Comparison of ENCODE assay signal across 8 mouse cellular contexts in the genomic region with DNA sequence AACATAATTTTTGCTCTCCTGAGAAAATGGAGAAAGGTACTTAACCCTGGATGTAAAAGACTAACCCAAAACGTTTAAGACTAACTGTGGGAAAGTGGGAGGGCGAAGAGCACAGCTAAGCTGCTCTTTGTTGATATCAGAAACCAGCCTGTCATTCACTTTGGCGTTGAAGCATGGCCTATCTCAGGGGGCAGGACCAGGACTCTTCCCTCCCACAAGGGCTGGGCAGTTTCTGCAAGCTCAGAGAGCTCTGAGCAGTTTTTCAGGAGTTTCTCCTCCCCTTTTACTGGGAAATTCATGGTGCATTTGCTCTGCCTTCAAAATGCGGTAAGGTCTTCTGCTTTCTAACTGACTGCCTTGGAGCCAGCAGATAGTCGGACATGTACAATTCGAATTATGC.
DNase-seq lines count a peak whose midpoint lies in the region; ATAC-seq and TF ChIP-seq lines count a peak whose summit lies in the region.

No protein-coding gene starts in this region.

- DNase-seq in kidney, adult 2 months: peak; percentile 23
- no peak for DNase-seq in kidney, postnatal 14 days
- peak; percentile 71 for DNase-seq in embryonic facial prominence, embryonic 11.5 days (ENCODE audit: low spot score)
- DNase-seq in hindbrain, postnatal 0 days (ENCODE audit: low spot score): peak; percentile 45
- peak; percentile 60 for DNase-seq in mesoderm, embryonic 11.5 days (ENCODE audit: low read depth, low spot score)
- no peak for DNase-seq in thymus, adult 2 months
- DNase-seq in right cerebral cortex, postnatal 36 days (ENCODE audit: low spot score in 2 of 2): no peak

- TF ChIP-seq CTCF in kidney, adult 2 months (conservative IDR thresholded peaks at IDR 0.05; ENCODE audit: insufficient read depth, insufficient read length, low read depth, low read length): no peak
- TF ChIP-seq CTCF in hindbrain, postnatal 0 days (IDR thresholded peaks at IDR 0.05; ENCODE audit: low read depth): no peak
- no peak for TF ChIP-seq CTCF in thymus, adult 2 months (IDR thresholded peaks at IDR 0.05; ENCODE audit: borderline replicate concordance, control insufficient read depth, extremely low read depth, insufficient read depth, low read length, poor library complexity)

- WGBS in kidney, adult 2 months: 34% methylated on average over 6 of the region's 6 CpGs
- WGBS in embryonic facial prominence, embryonic 11.5 days: 8% methylated on average over 6 of the region's 6 CpGs
- WGBS in hindbrain, postnatal 0 days: 9% methylated on average over 6 of the region's 6 CpGs
- 73% methylated on average over 6 of the region's 6 CpGs for WGBS in thymus, adult 2 months

- peaks cover 4% of the 10 kb centered on the region; the same call in 1 of the 2 replicates for H3K4me1 ChIP-seq in kidney, adult 2 months (ENCODE audit: control insufficient read depth, insufficient read depth, low read length)
- no peaks in the 10 kb centered on the region for H3K4me1 ChIP-seq in embryonic facial prominence, embryonic 11.5 days (ENCODE audit: control insufficient read depth, insufficient read depth, low read length)
- no peaks in the 10 kb centered on the region for H3K4me1 ChIP-seq in hindbrain, postnatal 0 days (ENCODE audit: insufficient read depth, low read length)
- H3K4me1 ChIP-seq in thymus, adult 2 months (replicated peaks; ENCODE audit: control insufficient read depth, insufficient read depth, low read length): peaks cover 2% of the 10 kb centered on the region; the same call in 1 of the 2 replicates

- TF ChIP-seq POLR2A in kidney, adult 2 months (IDR thresholded peaks at IDR 0.05; ENCODE audit: low read depth, low read length): no peak
- TF ChIP-seq POLR2A in thymus, adult 2 months (IDR thresholded peaks at IDR 0.05; ENCODE audit: control insufficient read depth, extremely low read depth, insufficient read depth, low read length, poor library complexity): no peak

- no peak overlapping the region for H3K4me2 ChIP-seq in embryonic facial prominence, embryonic 11.5 days (ENCODE audit: low read depth, low read length)
- peak overlapping the region; percentile 78 for H3K4me2 ChIP-seq in hindbrain, postnatal 0 days (ENCODE audit: low read depth, low read length)

- H3K9ac ChIP-seq in embryonic facial prominence, embryonic 11.5 days (replicated peaks; ENCODE audit: low read length): no peak overlapping the region; the same call in 1 of the 2 replicates
- no peak overlapping the region for H3K9ac ChIP-seq in hindbrain, postnatal 0 days (replicated peaks; ENCODE audit: low read length)

- no peak overlapping the region for H3K27ac ChIP-seq in kidney, adult 2 months (ENCODE audit: insufficient read depth, low read depth, low read length)
- H3K27ac ChIP-seq in embryonic facial prominence, embryonic 11.5 days (replicated peaks; ENCODE audit: low read depth, low read length): no peak overlapping the region
- no peak overlapping the region for H3K27ac ChIP-seq in hindbrain, postnatal 0 days
- no peak overlapping the region for H3K27ac ChIP-seq in thymus, adult 2 months (ENCODE audit: control insufficient read depth, insufficient read depth, low read length)

- no peaks in the 10 kb centered on the region for H3K27me3 ChIP-seq in kidney, adult 2 months (replicated peaks; ENCODE audit: control insufficient read depth, insufficient read depth, low read length)
- H3K27me3 ChIP-seq in embryonic facial prominence, embryonic 11.5 days (ENCODE audit: control insufficient read depth, insufficient read depth, low read length): no peaks in the 10 kb centered on the region
- no peaks in the 10 kb centered on the region for H3K27me3 ChIP-seq in hindbrain, postnatal 0 days (ENCODE audit: insufficient read depth, low read length)
- no peaks in the 10 kb centered on the region for H3K27me3 ChIP-seq in thymus, adult 2 months (ENCODE audit: control insufficient read depth, insufficient read depth, low read length)

- no peaks in the 10 kb centered on the region for H3K36me3 ChIP-seq in kidney, adult 2 months (ENCODE audit: control insufficient read depth, insufficient read depth, low read length)
- no peaks in the 10 kb centered on the region for H3K36me3 ChIP-seq in embryonic facial prominence, embryonic 11.5 days (replicated peaks; ENCODE audit: control insufficient read depth, insufficient read depth, low read depth, low read length)
- H3K36me3 ChIP-seq in hindbrain, postnatal 0 days (ENCODE audit: insufficient read depth, low read length): no peaks in the 10 kb centered on the region
- H3K36me3 ChIP-seq in thymus, adult 2 months (ENCODE audit: control insufficient read depth, insufficient read depth, low read length): no peaks in the 10 kb centered on the region

- no peaks in the 10 kb centered on the region for H3K9me3 ChIP-seq in embryonic facial prominence, embryonic 11.5 days (replicated peaks; ENCODE audit: control insufficient read depth, low read length)
- no peaks in the 10 kb centered on the region for H3K9me3 ChIP-seq in hindbrain, postnatal 0 days (ENCODE audit: low read length)

- H3K4me3 ChIP-seq in kidney, adult 2 months (ENCODE audit: insufficient read depth, low read depth, low read length): no peak overlapping the region
- peak overlapping the region; percentile 54; the same call in 1 of the 2 replicates for H3K4me3 ChIP-seq in embryonic facial prominence, embryonic 11.5 days (ENCODE audit: low read depth, low read length)
- H3K4me3 ChIP-seq in hindbrain, postnatal 0 days (ENCODE audit: low read length): peak overlapping the region; percentile 50
- H3K4me3 ChIP-seq in thymus, adult 2 months (ENCODE audit: control insufficient read depth, insufficient read depth, low read length): no peak overlapping the region

- peak; percentile 82; the same call in 1 of the 2 replicates for ATAC-seq in embryonic facial prominence, embryonic 11.5 days (replicated peaks; ENCODE audit: insufficient number of reproducible peaks, low FRiP score, low TSS enrichment, low read depth)
- peak; percentile 69 for ATAC-seq in hindbrain, postnatal 0 days
- ATAC-seq in frontal cortex, adult (ENCODE audit: low TSS enrichment): no peak; the same call in 1 of the 2 replicates

Comparison
In these comparisons a context has a peak if more than half of its experiments do, and no peak if none do; other contexts are left out.
1. DNase-seq: peak in kidney, adult 2 months (single experiment), embryonic facial prominence, embryonic 11.5 days (single experiment), hindbrain, postnatal 0 days (single experiment) and mesoderm, embryonic 11.5 days (single experiment); none in kidney, postnatal 14 days (single experiment), thymus, adult 2 months (single experiment) and right cerebral cortex, postnatal 36 days (0 of 2).
2. H3K4me3 ChIP-seq: peak in embryonic facial prominence, embryonic 11.5 days (single experiment) and hindbrain, postnatal 0 days (single experiment); none in kidney, adult 2 months (single experiment) and thymus, adult 2 months (single experiment).